In genomic region chr3:85588701-85589100, GRCm38 (mm10) we compare ENCODE assay signal across 15 mouse cellular contexts. TPM values are rescaled to one million over a fixed set of nuclear protein-coding genes. Genes with fewer than 3 reads are reported as not detected.
DNase-seq lines count a peak whose midpoint lies in the region; ATAC-seq and TF ChIP-seq lines count a peak whose summit lies in the region.
"Had no signal": no experiment of that assay in that cellular context is flagged by ENCODE, and none has a peak within 500 bp of the region (broad histone marks: within the 10 kb centered on the region; RNA-seq: fewer than 3 reads in every experiment).

No protein-coding gene starts in this region.

- H3K4me2 ChIP-seq in heart, embryonic 15.5 days: no peak overlapping the region
- H3K4me2 ChIP-seq in liver, embryonic 15.5 days: no peak overlapping the region
- no peak overlapping the region for H3K4me2 ChIP-seq in midbrain, postnatal 0 days (ENCODE audit: low read depth, low read length, poor library complexity, severe bottlenecking)
- H3K4me2 ChIP-seq: hindbrain, embryonic 14.5 days had no signal

- H3ac ChIP-seq in C2C12 (ENCODE audit: control insufficient read depth, insufficient read length, low read depth): no peak overlapping the region

- peak overlapping the region; percentile 84 for H3K27ac ChIP-seq in heart, embryonic 15.5 days
- peak overlapping the region; percentile 64; the same call in 1 of the 2 replicates for H3K27ac ChIP-seq in liver, embryonic 15.5 days (replicated peaks)
- no peak overlapping the region for H3K27ac ChIP-seq in midbrain, postnatal 0 days (ENCODE audit: low read depth, low read length)
- H3K27ac ChIP-seq: hindbrain, embryonic 14.5 days had no signal

- H3K36me3 ChIP-seq in heart, embryonic 15.5 days: no peaks in the 10 kb centered on the region
- H3K36me3 ChIP-seq in C2C12 (ENCODE audit: control insufficient read depth, insufficient read depth): no peaks in the 10 kb centered on the region
- no peaks in the 10 kb centered on the region for H3K36me3 ChIP-seq in liver, embryonic 15.5 days (replicated peaks)
- no peaks in the 10 kb centered on the region for H3K36me3 ChIP-seq in midbrain, postnatal 0 days (ENCODE audit: insufficient read depth, low read length)

- peaks cover 24% of the 10 kb centered on the region for H3K4me1 ChIP-seq in heart, embryonic 15.5 days (replicated peaks)
- peaks cover 50% of the 10 kb centered on the region for H3K4me1 ChIP-seq in liver, embryonic 15.5 days (replicated peaks)
- no peaks in the 10 kb centered on the region for H3K4me1 ChIP-seq in midbrain, postnatal 0 days (ENCODE audit: insufficient read depth, low read length)

- no peak overlapping the region for H3K4me3 ChIP-seq in heart, embryonic 15.5 days
- H3K4me3 ChIP-seq in C2C12 (ENCODE audit: insufficient read depth, poor library complexity, severe bottlenecking): no peak overlapping the region
- no peak overlapping the region for H3K4me3 ChIP-seq in liver, embryonic 15.5 days (replicated peaks)
- H3K4me3 ChIP-seq in midbrain, postnatal 0 days (ENCODE audit: low read depth, low read length): no peak overlapping the region

- 8% methylated on average over 2 of the region's 2 CpGs for WGBS in heart, embryonic 15.5 days
- 12% methylated on average over 2 of the region's 2 CpGs for WGBS in liver, embryonic 15.5 days (ENCODE audit: insufficient replicate concordance)
- WGBS in midbrain, postnatal 0 days: 78% methylated on average over 2 of the region's 2 CpGs

- ATAC-seq in heart, embryonic 15.5 days (replicated peaks; ENCODE audit: insufficient number of reproducible peaks, insufficient read depth, low FRiP score, low read depth): peak; percentile 53; the same call in 1 of the 2 replicates
- ATAC-seq in liver, embryonic 15.5 days (ENCODE audit: insufficient read depth): peak; percentile 71
- ATAC-seq in midbrain, postnatal 0 days (ENCODE audit: low FRiP score): no peak
- ATAC-seq: forebrain, embryonic 16.5 days had no signal

- H3K27me3 ChIP-seq in heart, embryonic 15.5 days: no peaks in the 10 kb centered on the region
- no peaks in the 10 kb centered on the region for H3K27me3 ChIP-seq in C2C12 (ENCODE audit: control insufficient read depth, insufficient read depth, insufficient read length)
- no peaks in the 10 kb centered on the region for H3K27me3 ChIP-seq in liver, embryonic 15.5 days
- no peaks in the 10 kb centered on the region for H3K27me3 ChIP-seq in midbrain, postnatal 0 days (ENCODE audit: insufficient read depth, low read length)
- H3K27me3 ChIP-seq: CH12.LX had no signal

- no peaks in the 10 kb centered on the region for H3K79me2 ChIP-seq in C2C12 (ENCODE audit: control insufficient read depth, insufficient read depth)

- no peak for DNase-seq in heart, adult 11 months
- DNase-seq in c-Kit-positive CD71-positive TER-119-negative erythroid progenitor cells, embryonic 14.5 days (ENCODE audit: low read depth): peak; percentile 65
- no peak for DNase-seq in midbrain, postnatal 0 days (ENCODE audit: low spot score)
- no peak for DNase-seq in ovary, postnatal 36 days (ENCODE audit: low spot score)
- DNase-seq in gastrocnemius, postnatal 4 days (ENCODE audit: low spot score in 2 of 2): no peak
- DNase-seq: adrenal gland, postnatal 36 days; cerebellum, adult 11 months; gastrocnemius, postnatal 25 days; kidney, postnatal 14 days had no signal

- H3K9me3 ChIP-seq in heart, embryonic 15.5 days (replicated peaks): no peaks in the 10 kb centered on the region
- no peaks in the 10 kb centered on the region for H3K9me3 ChIP-seq in liver, embryonic 15.5 days (replicated peaks)
- no peaks in the 10 kb centered on the region for H3K9me3 ChIP-seq in midbrain, postnatal 0 days (ENCODE audit: low read length)

- H3K9ac ChIP-seq in heart, embryonic 15.5 days: no peak overlapping the region
- no peak overlapping the region for H3K9ac ChIP-seq in liver, embryonic 15.5 days
- no peak overlapping the region for H3K9ac ChIP-seq in midbrain, postnatal 0 days (replicated peaks; ENCODE audit: low read length, poor library complexity, severe bottlenecking)
- H3K9ac ChIP-seq: hindbrain, embryonic 14.5 days had no signal

- H3K79me3 ChIP-seq in C2C12 (ENCODE audit: low read depth): no peaks in the 10 kb centered on the region

- TF ChIP-seq CTCF in C2C12 (IDR thresholded peaks at IDR 0.05; ENCODE audit: control insufficient read depth, insufficient read depth, insufficient read length): no peak
- TF ChIP-seq CTCF in midbrain, postnatal 0 days (IDR thresholded peaks at IDR 0.05): no peak

TF ChIP-seq in C2C12, 6 proteins besides CTCF, POLR2A, EP300 and RAD21:
- TF ChIP-seq FOSL1 (IDR thresholded peaks at IDR 0.05; ENCODE audit: insufficient read depth, low read length, poor library complexity, severe bottlenecking): no peak
- TF ChIP-seq MYOD1 (IDR thresholded peaks at IDR 0.05; ENCODE audit: control insufficient read depth, insufficient read length, low read depth): peak; percentile 90

RNA-seq across cellular contexts. Expression of gene Gatb, which starts 14.8 kb away (rescaled TPM):
- polyA plus RNA-seq in heart, embryonic 15.5 days (2015; fragmentation: Nextera tagmentation; extraction: Ambion mirVana): 35.3 and 37.6 TPM in 2 replicates
- polyA plus RNA-seq in C2C12 (2012; fragmentation: generic; extraction: Trizol): 12.2 TPM
- polyA plus RNA-seq in liver, embryonic 15.5 days (2015; fragmentation: Nextera tagmentation; extraction: Ambion mirVana): 13.9 and 17.1 TPM in 2 replicates
- 36.9 and 39.4 TPM in 2 replicates for total RNA-seq in midbrain, postnatal 0 days (2014; rRNA removed)
- 21.7 and 22.2 TPM in 2 replicates for polyA plus RNA-seq in midbrain, postnatal 0 days (2015; fragmentation: Nextera tagmentation; extraction: Ambion mirVana)
- total RNA-seq in gastrocnemius, postnatal 4 days (2021): 10 to 100 TPM; 18.8 to 19.0 TPM
